Mouse (Mus musculus) frontal cortex, postnatal 14 days (tissue): ENCODE results near the gene Nfrkb.
A peak's percentile ranks its signal among the peaks of the same experiment; 100 is the strongest.

Source experiments
- DNase-seq, 2 experiments: peaks; one replicate each; pipeline ENCODE4 v3.0.0; 2022; ENCODE audit warnings: low spot score in 2 of 2

Gene Nfrkb

DNA sequence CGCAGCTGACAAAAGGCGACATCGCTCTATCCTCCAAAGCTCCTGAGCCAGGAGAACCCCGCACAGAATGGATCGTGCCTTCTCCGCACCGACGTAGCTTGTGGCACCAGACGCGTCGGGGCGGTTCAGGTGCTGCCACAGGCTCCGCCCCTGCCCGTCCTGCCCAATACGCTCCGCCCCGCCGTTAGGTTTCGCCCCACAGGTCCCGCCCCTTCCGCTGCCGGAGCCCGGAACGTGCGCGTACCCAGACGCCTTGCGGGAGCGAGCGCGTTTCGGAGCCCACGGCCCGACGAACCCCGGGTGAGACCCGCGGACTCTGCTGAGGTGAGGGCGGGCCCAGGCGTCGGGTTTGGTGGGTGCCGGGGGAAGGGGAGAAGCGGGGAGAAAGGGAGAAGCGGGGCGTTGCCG lies at the start of gene Nfrkb:
Gene Nfrkb (plus strand): TSS at position 246 of the 408 bp plus-strand sequence.
- peak; percentile 86 to 92 for DNase-seq

GRCm38 (mm10) chr9:31344289-31344831 lies 41.6 kb upstream of the Nfrkb start:
- DNase-seq = no peak

- DNase-seq = no peak
Measured at GRCm38 (mm10) chr9:31346575-31347080, 39.4 kb upstream of the Nfrkb start.

GRCm38 (mm10) chr9:31348458-31348857 lies 37.5 kb upstream of the Nfrkb start:
- DNase-seq = no peak

GRCm38 (mm10) chr9:31348915-31349314 lies 37.1 kb upstream of the Nfrkb start:
- DNase-seq = peak; percentile 25 to 54

DNA sequence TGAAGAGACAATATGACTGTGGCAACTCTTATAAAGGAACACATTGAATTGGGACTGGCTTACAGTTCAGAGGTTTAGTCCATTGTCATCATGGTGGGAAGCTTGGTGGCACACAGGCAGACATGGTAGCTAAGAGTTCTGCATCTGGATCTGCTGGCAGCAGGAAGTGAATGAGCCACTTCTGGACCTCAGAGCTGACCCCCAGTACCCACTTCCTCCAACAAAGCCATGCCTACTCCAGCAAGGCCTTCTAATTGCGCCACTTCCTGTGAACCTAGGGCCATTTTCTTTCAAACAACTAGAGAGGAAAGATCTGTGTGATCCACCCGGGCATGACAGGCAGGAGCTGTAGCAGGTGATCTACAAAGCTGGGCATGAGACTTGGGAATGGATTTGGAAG lies 33.3 kb upstream of the Nfrkb start:
- no peak for DNase-seq

DNA sequence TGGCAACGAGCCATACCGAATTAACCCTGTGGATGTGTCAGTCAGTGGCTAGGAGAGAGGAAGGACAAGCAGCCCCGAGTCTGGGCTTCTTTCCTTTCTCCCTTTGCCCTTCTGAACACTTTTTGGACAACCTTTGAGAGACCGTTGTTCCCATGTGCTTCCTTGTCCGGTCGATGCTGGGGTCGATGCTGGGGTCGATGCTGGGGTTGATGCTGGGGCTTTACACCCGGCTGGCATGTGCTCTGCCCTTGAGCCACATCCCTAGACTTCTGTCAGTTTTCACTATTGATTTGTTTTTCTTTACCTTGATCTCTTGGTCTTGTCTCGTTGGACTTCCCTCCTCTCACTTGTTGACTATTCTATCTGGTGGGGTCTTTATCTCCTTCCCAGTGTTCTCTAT lies 32.5 kb upstream of the Nfrkb start:
- no peak for DNase-seq

- DNase-seq = no peak
Measured at GRCm38 (mm10) chr9:31354051-31354450, 31.9 kb upstream of the Nfrkb start.

- no peak for DNase-seq
Measured at GRCm38 (mm10) chr9:31363698-31364609, 22.0 kb upstream of the Nfrkb start.

DNA sequence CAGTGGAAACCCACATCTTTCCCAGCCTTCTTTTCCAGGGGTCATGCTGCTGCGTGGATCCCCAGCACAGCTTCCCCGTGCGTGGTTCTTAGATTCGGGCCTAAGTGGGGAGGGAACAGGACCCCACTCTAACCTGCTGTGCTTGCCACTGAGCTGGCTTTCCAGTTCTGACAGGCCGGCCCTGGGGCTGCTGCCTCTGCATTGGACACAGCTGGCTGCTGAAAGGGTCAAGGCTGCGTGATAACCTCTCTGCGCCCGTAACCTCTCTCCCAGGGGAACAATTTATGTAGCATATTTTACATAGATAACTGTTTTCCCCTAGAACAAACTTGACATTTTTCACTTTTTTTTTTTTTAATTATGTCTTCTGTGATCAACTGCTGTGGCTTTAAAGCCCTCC lies 20.9 kb upstream of the Nfrkb start:
- no peak for DNase-seq

DNA sequence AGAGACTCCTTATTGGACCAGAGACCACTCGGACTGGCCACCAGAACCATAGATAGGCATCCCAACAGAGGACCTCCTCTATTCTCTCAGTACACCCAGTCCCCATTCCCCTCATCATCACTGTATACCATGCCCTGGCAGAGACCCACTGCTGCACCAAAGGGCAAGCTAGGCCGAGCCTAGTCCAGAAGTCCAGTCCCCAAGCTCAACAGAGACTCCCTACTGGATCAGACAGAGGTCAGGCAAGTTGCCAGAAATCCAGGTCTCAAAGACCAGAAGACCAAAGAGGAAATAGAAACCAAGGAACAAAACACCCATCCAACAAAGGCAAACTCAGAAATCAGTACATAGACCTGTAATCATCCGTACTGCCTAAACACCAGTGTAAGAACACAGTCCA lies 14.3 kb upstream of the Nfrkb start:
- no peak for DNase-seq

- no peak for DNase-seq
Measured at GRCm38 (mm10) chr9:31376661-31377060, 9.3 kb upstream of the Nfrkb start.

DNA sequence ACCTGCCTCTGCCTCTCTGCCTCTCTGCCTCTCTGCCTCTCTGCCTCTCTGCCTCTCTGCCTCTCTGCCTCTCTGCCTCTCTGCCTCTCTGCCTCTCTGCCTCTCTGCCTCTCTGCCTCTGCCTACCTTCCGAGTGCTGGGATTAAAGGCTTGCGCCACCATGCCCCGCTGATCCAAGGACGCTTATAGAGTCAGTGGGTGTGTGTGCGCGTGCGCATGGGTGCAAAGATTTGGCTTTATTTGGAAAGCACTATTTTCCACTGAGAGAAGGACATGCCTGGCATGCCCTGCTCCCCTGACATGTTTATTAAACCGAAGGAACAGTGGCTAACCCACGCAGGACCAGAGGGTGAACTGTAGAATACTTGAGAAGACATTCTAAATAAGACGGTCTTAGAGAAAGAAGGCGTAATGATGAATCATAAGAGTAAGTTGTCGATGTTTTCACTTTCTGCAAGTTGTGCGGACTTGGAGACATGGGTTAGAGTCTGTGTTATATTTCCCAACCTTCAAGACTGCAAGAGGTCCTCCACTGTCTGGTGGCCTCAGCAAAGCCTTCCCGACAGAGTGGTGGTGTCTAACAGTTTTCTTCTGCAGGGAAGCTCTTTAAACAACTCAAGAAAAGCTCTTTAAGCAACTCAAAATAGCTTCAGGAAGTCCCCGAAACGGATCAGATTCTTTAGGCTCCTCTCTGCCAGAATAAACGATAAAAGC lies 1.0 kb upstream of the Nfrkb start:
- DNase-seq = no peak

DNA sequence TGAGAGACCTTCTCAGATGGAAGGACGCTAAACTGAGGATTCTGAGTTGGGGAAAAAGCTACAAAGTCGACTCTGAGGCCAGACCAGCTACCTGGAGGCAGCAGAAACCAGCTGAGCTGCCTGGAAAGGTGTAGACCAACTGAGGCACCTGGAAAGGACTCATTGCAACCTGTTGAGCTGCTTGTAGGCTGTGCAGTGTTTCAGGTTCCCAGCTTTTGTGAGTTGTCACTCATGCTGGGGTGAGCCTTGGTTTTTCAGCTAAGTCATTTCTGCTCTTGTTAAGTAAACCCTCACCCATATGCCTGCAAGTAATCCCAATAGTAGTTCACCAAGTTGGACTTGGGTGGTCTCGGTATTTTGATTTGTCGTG lies 507 bp upstream of the Nfrkb start:
- DNase-seq = no peak

GRCm38 (mm10) chr9:31386368-31387180 lies 582 bp downstream of the Nfrkb start:
- peak in 1 of 2 experiments; percentile 19 for DNase-seq

DNA sequence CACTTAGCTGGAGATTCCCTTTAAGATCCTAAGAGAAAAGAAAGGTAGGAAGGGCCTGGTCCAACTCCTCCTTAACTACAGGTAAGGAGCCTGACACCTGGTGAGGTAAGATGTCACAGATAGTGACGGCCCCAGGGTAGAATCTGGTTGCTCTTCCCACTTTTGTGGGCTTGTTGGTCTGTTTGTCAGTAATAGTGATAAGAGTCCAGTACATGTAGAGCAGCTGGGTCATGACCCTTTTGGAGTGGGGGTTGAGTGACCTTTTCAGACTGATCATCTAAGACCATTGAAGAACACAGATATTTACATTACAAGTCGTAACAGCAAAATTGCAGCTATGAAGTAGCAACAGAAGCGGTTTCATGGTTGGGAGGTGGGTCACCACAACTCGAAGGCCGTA lies 1.2 kb downstream of the Nfrkb start:
- DNase-seq = no peak

DNA sequence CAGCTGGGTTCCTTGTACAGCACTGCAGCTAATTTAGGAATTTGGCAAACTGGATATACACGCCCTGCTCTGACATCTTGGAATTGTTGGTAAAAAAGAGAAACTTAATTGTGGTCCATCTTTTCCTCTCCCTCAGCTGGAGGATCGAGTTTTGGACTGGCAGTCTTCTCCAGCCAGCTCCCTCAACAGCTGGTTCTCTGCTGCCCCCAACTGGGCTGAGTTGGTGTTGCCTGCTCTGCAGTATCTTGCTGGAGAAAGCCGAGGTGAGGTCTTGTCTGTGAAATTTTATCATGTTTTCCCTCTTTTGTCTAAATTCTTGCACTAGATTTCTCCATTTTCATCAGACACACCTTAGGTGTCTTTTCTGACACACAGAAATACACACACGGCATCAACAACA lies 14.4 kb downstream of the Nfrkb start:
- peak in 1 of 2 experiments; percentile 68 for DNase-seq

- no peak for DNase-seq
Measured at GRCm38 (mm10) chr9:31404311-31404710, 18.3 kb downstream of the Nfrkb start.

GRCm38 (mm10) chr9:31405217-31405616 lies 19.2 kb downstream of the Nfrkb start:
- DNase-seq = no peak

- DNase-seq = no peak
Measured at GRCm38 (mm10) chr9:31412165-31412564, 26.2 kb downstream of the Nfrkb start.

DNA sequence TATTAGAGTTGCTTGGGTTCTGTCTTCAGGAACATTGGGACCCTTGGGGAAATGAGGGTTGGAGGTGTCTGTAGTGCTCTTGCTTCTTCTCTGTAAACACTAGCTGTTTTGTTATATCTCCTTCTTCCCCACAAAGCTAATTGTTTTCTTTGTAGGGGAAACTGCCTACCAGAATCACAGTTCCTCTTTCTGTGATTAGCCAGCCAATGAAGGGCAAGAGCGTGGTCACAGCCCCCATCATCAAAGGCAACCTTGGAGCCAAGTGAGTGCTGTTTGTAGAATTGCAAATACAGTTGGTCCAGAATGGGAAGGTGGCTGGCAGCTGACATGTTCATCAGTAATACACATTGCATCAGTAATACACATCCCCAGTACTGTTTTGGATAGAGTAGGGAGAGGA lies 32.8 kb downstream of the Nfrkb start:
- DNase-seq = no peak

DNA sequence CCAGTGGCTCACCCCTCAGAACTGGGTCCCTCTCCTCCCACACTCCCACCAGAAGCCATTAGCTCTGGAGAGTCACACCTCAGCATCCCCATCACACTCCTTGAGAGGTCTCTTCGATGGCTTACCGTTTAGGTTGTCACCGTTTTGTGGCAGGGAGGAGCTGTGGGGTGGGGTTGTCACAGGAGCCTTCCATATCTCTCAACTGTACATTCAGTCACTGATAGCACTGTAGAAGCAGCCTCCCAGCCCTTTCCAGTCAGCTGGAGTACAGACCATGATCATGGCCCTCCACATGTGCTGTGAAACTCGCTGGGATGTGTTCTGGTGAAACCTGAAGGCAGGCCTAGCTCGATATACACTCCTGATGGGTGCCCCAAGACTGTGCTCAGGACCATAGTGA lies 36.2 kb downstream of the Nfrkb start:
- DNase-seq = no peak
